Mouse (Mus musculus): ENCODE measurements around the gene Tgm5.

Tgm5 gene

DNA sequence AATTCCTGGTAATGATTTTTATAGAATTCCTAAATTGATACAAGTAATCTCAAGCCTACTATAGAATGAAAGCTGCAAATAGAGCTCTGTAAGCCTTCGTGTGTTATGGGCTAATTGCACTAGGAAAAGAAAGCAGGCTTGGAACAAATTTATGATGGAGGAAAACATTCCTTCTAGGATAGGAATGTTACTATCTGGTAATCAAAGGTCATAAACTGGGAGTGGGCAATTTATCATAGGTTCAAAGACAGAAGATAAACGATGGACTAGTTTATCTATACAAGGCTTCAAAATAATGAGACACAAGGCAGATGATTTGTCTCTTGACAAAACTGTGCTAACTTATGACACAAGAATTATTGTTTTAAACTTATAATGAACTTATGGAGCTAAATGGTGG, 24.3 kb downstream of the Tgm5 start:
- no peak for TF ChIP-seq GATA4 (IDR thresholded peaks at IDR 0.05; ENCODE audit: insufficient replicate concordance, low read length)

DNA sequence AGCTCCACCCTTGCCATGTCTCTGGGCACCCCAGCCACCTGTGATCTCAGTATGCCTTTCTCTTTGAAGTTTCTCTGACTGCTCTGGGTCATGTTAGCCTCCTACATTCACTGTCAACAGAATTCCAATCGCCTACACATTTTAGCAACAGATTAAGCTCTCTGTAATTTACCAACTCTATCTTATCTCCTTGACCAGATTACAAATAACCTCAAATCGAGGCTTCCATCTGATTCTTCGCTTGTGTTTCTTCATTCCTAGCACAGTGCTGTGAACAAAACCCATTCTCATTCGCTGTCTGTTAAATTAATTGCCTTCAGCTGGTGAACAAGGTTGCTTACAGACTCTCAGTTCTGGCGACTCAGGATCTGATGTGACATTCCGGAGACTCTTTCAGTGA, 27.6 kb downstream of the Tgm5 start:
- TF ChIP-seq GATA4 (IDR thresholded peaks at IDR 0.05; ENCODE audit: insufficient replicate concordance, low read length), result no peak

DNA sequence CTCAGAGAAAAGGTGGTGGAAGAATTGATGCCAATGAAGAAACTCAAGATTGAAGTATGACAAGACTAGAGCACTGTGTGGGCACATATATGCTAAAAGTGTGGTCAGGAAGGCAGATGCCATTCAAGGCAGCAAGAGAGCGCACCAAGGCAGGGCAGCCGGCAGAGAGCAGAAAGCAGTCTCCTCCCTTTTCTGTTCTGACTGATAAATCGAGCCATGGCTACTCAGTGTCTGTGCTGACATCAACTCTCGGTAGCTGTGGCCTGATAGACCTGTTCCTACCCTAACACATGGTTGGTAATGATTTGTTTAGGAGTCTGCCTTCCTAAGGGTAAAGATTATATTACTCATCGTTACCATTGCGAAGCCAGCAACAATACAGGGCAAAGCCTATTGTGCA, 29.7 kb downstream of the Tgm5 start:
- no peak for TF ChIP-seq GATA4 (IDR thresholded peaks at IDR 0.05; ENCODE audit: insufficient replicate concordance, low read length)

DNA sequence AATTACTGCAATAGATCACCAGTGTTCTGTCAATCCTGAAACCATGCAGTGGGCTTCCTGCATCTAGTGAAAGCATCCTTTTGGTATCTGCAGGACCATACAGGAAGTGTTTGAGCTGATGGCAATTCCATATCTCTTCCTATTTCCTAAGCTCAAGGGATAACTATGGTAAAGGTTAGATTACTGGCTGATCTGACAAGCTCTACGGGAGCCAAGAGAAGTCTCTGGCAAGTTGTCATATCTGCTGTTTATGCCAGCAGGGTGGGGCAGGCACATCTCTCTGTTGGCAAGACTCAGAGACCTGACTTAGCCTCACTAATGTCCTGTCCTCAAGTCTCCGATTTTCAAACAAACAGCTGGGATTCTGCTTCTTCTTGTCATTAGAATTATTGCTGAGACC, 31.6 kb downstream of the Tgm5 start:
- TF ChIP-seq GATA4 (IDR thresholded peaks at IDR 0.05; ENCODE audit: insufficient replicate concordance, low read length), result no peak

DNA sequence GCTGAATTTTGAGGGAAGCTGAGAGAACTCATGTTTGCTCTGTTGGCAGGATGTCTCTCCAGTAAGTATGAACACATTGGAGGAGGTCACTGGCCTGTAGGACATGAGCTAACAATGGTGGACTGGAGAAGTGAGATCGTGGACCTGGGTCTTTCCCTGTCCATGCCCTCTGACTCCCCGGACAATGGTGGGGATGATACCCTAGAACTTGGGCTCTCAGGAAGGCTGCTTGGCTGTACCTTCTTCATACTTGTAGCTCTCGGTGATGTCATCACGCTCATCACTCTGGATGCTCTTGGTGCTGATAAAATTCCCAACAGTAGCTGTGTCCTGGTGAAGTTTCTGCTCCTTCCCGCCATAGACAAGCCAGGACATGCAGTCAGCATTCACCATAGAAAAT, 33.5 kb downstream of the Tgm5 start:
- no peak for TF ChIP-seq GATA4 (IDR thresholded peaks at IDR 0.05; ENCODE audit: insufficient replicate concordance, low read length)

DNA sequence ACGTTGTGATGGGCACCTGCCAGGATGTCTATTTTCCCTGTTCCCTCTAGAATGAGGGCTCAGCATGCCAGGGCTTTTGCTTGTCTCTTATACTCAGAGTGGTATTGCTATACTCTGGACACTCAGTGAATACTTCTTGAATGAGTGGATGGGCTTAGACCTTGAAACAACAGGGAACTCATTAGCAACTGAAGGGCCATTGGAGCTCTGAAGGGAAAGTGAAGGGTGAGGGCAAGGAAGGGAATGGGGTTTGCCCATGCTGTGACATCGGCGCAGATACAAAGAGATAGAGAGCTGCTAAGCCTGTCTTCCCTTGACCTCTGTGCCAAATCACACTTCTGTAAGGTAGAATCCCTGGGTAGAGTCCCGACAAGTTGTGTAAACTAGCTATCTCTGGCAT, 40.0 kb downstream of the Tgm5 start:
- TF ChIP-seq GATA4 (IDR thresholded peaks at IDR 0.05; ENCODE audit: insufficient replicate concordance, low read length), result no peak

DNA sequence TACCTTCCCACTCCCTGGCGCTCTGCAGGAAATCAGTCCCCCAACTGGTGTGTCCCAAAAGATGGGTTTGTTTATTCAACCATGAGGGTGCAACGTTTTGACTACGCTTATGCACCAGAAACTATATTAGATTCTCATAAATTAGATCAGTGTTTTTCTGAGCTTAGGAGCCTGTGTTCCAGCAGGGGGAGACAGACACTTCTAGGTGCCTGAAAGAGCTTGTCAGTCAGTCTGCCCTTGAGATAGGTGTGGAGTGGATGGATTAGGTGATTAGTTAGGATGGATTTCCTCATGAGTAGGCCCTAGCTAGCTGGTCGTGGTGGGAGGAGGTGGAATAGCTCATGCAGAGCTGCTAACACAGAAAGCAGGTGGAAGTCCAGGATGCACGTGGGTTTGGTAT, 44.5 kb downstream of the Tgm5 start:
- TF ChIP-seq GATA4 (IDR thresholded peaks at IDR 0.05; ENCODE audit: insufficient replicate concordance, low read length), result no peak

DNA sequence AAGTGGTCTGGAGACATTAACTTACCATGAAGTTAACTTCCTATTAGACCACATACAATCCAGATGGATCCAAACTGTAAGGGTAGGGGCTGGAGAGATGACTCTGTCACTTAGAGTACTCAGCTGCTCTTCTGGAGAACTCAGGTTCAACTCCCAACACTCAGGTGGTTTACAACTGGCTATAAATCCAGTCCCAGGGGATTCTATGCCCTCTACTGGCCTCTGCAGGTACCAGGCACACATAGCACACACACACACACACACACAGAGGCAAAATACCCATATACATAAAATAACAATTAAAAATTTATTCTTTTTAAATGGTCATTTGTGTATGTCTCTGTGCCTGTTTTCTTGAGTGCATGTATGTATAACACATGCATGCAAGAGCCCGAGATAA, 46.3 kb downstream of the Tgm5 start:
- no peak for TF ChIP-seq GATA4 (IDR thresholded peaks at IDR 0.05; ENCODE audit: insufficient replicate concordance, low read length)

DNA sequence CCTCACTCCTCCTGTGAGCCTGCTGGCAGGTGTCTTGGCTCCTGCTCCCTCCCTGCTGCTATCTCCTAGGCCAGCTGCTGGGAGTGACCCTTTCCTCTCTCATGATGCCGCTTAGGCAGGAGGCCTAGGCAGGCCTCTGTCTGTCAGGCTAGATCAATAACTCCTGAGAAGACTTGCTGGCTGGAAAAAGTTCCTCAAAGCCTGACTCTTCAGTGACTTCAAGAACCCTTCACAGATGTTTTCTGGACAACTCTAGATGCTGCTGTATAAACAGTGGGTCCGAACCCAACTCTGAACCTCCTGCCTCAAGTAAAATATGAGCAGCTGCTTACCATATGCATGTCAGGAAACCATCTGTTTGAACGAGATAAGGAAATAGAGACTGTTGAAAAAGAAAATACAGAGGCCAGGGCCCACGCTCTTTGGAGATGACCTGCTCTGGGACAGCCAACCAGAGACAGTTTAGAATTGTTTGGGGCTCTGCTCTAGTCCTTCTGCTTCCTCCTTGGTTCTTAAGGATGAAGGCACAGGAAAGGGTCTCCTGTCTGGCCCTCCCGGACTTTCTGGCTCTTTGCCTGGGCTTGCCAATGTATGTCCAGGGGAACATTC, 48.8 kb downstream of the Tgm5 start, which contains the start of gene Epb42:
Gene Epb42 (minus strand): TSS at position 340 of the 609 bp plus-strand sequence.
- no peak for TF ChIP-seq GATA4 (IDR thresholded peaks at IDR 0.05; ENCODE audit: insufficient replicate concordance, low read length)

DNA sequence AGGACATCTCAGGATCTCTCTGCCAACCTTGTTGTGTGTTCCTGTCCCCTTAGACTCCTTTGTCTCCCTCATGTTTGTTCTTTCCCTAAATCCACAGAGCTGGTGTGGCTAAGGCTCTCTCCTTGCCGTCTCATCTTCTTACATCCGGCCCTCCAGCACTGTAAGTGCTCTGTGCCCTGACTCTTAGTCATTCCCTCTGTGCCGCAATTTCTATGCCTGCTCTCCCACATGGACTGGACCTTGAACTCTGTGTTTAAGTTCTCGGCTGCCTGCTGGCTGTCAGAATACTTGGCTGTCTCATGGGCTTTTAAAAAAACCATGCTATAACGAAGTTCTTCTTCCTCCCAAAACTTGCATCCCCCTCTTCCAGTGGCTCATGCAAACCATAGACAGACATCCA, 62.7 kb downstream of the Tgm5 start:
- no peak for TF ChIP-seq GATA4 (IDR thresholded peaks at IDR 0.05; ENCODE audit: insufficient replicate concordance, low read length)

DNA sequence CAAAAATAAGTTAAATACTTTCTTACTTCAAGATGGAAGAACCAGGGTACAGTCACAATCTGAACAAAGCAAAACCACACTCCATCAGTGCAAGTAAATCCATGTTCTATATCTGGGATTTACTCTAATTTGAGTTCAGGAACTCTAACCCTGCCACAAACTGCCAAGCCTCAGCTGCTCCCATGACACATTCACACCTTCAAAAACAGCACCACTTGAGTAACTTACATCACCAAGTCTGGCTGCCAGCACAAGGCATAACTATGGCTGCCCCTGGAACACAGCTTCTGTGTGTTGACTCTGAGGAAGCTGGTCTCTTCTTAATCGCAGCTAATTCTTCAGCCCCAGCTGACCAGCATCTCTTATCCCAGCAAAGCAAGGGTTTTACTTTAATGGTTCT, 68.5 kb downstream of the Tgm5 start:
- no peak for TF ChIP-seq GATA4 (IDR thresholded peaks at IDR 0.05; ENCODE audit: insufficient replicate concordance, low read length)

DNA sequence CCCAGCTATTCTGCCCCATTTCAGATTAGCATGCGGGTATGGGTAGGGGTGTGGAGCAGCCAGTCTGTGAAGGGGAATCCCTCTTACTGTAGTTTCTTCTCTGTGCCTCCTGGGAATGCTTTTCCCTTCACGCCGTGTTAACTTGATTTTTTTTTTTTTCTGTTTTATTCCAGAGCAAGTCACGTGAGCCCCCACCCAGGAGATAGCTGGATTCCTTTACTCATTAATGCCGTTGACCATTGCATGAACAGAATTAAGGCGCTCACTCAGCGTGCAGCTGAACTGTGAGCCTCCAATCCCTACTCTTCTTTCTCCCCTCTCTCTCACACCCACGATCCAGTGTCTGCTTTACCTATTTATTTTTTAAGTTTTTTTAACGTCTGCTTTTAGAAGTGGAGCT, 69.4 kb downstream of the Tgm5 start:
- TF ChIP-seq GATA4 (IDR thresholded peaks at IDR 0.05; ENCODE audit: insufficient replicate concordance, low read length), result no peak

DNA sequence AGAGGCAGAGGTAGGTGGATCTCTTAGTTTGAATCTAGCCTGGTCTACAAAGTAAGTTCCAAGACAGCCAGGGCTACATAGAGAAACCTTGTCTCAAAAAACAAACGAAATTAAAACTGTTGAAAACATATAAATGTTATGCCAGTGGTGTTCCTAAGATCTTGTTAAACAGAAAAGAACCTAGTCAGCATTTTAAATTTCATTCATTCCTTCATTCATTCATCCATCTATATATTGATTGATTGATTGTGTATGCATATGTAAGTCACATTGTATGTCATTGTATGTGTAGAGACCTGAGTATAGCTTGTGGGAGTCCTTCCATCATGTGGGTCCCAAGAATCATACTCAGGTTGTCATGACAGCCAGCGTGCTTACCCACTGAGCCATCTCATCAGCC, 70.1 kb downstream of the Tgm5 start:
- TF ChIP-seq GATA4 (IDR thresholded peaks at IDR 0.05; ENCODE audit: insufficient replicate concordance, low read length), result no peak

DNA sequence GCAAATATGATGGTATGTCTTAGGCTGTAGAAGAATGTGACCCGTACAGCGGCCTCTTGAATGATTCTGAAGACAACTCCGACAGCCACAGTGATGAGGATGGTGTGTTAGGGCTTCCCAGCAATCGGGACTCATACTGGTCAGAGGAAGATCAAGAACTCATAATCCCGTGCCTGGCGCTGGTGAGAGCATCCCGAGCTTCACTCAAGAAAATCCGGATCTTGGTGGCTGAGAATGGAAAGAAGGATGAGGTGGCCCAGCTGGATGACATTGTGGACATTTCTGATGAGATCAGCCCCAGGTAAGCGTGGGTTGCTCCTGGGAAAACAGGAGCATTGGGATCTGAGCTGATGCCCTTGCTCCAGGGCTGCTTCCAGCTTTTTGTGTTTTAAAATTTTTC, 73.0 kb downstream of the Tgm5 start:
- TF ChIP-seq GATA4 (IDR thresholded peaks at IDR 0.05; ENCODE audit: insufficient replicate concordance, low read length), result no peak

DNA sequence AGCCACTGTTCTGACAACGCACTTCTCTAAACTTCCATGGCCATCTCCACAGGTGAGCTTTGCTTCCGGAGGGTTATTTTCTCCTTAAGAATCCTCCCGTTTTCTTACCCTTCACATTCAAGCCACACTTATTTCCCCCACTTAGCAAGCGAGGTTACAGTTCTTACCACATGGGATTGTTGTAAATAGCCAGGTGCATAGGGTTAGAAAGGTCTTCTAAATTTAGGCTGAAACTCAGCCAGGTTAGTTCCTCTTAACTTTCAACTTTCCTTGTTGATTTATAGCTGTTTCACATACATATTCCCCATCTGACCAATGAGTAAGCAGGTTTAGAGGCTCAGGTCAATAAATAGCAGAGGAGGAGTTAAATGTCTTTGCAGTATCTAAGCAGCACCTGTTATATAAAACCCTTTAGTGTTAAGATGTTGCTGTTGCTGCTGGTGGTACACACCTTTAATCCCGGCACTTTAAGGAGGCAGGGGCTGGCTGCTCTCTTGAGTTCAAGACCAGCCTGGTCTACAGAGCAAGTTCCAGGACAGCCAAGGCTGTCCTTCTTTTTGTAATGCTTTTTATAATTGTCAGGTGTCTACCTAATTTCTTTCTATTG, 76.5 kb downstream of the Tgm5 start:
- TF ChIP-seq GATA4 (IDR thresholded peaks at IDR 0.05; ENCODE audit: insufficient replicate concordance, low read length), result no peak

DNA sequence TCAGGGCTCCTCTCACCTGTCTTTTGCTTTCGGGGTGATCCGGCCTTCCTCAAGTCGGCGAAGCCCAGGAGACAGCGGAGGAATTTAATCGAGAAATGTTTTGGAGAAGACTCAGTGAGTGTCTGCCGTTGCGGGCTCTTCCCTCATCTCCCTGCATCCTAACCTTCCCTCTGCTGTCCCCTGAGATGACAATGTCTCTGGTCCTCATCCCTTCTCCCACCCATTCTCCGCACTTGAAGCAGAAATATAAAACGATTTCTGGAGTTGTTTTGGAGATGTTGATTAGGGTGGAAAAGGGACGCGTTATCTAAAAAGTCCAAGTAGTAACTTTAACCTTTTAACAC, 77.0 kb downstream of the Tgm5 start:
- TF ChIP-seq GATA4 (IDR thresholded peaks at IDR 0.05; ENCODE audit: insufficient replicate concordance, low read length), result no peak

DNA sequence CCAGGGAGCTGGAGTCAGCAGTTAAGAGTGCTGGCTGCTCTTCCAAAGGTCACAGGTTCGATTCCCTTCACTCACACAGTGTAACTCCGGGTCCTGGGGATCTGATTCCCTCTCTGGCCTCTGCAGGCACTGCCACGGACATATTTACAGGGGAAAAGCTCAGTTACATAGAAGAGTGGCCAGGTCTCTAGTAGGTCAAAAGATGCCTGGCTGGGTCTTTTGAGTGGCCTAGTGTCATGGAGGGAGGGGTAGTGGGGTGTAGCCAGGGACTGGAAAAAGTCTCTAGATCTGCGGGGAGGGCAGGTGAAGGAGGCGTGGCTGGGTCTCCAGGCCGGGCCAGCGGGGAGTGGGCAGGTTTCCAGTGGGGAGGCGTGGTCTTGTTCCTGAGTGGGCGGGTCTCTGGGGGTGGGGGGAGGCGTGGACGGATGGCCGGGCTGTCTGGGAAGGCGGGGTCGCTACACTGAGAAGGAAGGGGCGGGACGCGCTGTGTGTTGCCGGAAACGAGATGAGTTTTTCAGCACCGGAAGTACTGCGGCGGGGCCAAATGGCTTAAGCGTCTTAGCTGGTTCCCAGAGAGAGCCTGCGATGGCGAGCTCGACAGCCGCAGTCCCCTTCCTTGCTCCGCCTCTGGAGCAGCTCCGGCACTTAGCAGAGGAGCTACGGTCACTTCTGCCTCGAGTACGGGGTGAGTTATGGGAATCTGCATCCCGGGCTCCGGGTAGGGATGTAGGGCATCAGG, 77.5 kb downstream of the Tgm5 start, which contains the start of gene Ccndbp1:
Gene Ccndbp1 (plus strand): TSS at position 479 of the 739 bp plus-strand sequence.
- no peak for TF ChIP-seq GATA4 (IDR thresholded peaks at IDR 0.05; ENCODE audit: insufficient replicate concordance, low read length)
